Mouse (Mus musculus) liver, postnatal 0 days (tissue): ENCODE measurements around the gene Golph3l.
"Not testable (repeated sequence)": the region's sequence is repeated elsewhere in the genome, so short reads cannot be mapped to it uniquely, and the experiment has no call there.

Source experiments
- CTCF ChIP-seq: sonication (generic); IDR thresholded peaks from 2 replicates; pipeline ENCODE4 v1.5.1; 2016; ENCODE audit warnings: antibody characterized with exemption, low read depth
- EP300 ChIP-seq: IDR thresholded peaks from 2 replicates; pipeline ENCODE4 v1.6.1; 2016; ENCODE audit warnings: antibody characterized with exemption, low read depth, mild to moderate bottlenecking

- TF ChIP-seq CTCF, EP300: not testable (repeated sequence)
Measured at GRCm38 (mm10) chr3:95623991-95624515, 35.3 kb downstream of the Golph3l start.
